Mouse (Mus musculus) WW6 (cell line): ENCODE measurements around the gene B3galt2.
"Not testable (repeated sequence)": the region's sequence is repeated elsewhere in the genome, so short reads cannot be mapped to it uniquely, and the experiment has no call there.

Experiments
- DNase-seq: peaks from one replicate; pipeline ENCODE4 v3.0.0-alpha.2; 2013; ENCODE audit warnings: low read depth, low spot score

Gene B3galt2

GRCm38 (mm10) chr1:143640650-143641407 is at the start of gene B3galt2:
Gene B3galt2, plus strand, starts transcription at chr1:143640664.
- no peak for DNase-seq

GRCm38 (mm10) chr1:143596864-143597263 is 43.6 kb upstream of the B3galt2 start:
- DNase-seq, result no peak

GRCm38 (mm10) chr1:143608911-143609310 is 31.6 kb upstream of the B3galt2 start:
- no peak for DNase-seq

- no peak for DNase-seq
Measured at GRCm38 (mm10) chr1:143612901-143613300, 27.6 kb upstream of the B3galt2 start.

- no peak for DNase-seq
Measured at GRCm38 (mm10) chr1:143619760-143620159, 20.7 kb upstream of the B3galt2 start.

GRCm38 (mm10) chr1:143621930-143622329 is 18.5 kb upstream of the B3galt2 start:
- no peak for DNase-seq

GRCm38 (mm10) chr1:143622634-143623033 is 17.8 kb upstream of the B3galt2 start:
- DNase-seq, result no peak

- DNase-seq, result no peak
Measured at GRCm38 (mm10) chr1:143631337-143631736, 9.1 kb upstream of the B3galt2 start.

GRCm38 (mm10) chr1:143632361-143632760 is 8.1 kb upstream of the B3galt2 start:
- DNase-seq, result no peak

- no peak for DNase-seq
Measured at GRCm38 (mm10) chr1:143632854-143633587, 7.4 kb upstream of the B3galt2 start.

- DNase-seq, result peak; percentile 24
Measured at GRCm38 (mm10) chr1:143644221-143644620, 3.8 kb downstream of the B3galt2 start.

- no peak for DNase-seq
Measured at GRCm38 (mm10) chr1:143645386-143645785, 4.9 kb downstream of the B3galt2 start.

GRCm38 (mm10) chr1:143646219-143646618 is 5.8 kb downstream of the B3galt2 start:
- no peak for DNase-seq

- DNase-seq, result no peak
Measured at GRCm38 (mm10) chr1:143650317-143650716, 9.9 kb downstream of the B3galt2 start.

GRCm38 (mm10) chr1:143653646-143654045 is 13.2 kb downstream of the B3galt2 start:
- no peak for DNase-seq

- no peak for DNase-seq
Measured at GRCm38 (mm10) chr1:143663197-143663596, 22.7 kb downstream of the B3galt2 start.

- not testable (repeated sequence) for DNase-seq
Measured at GRCm38 (mm10) chr1:143664786-143665185, 24.3 kb downstream of the B3galt2 start.

GRCm38 (mm10) chr1:143675734-143676361 is 35.4 kb downstream of the B3galt2 start:
- DNase-seq, result no peak

- no peak for DNase-seq
Measured at GRCm38 (mm10) chr1:143681108-143681507, 40.6 kb downstream of the B3galt2 start.

GRCm38 (mm10) chr1:143684849-143685248 is 44.4 kb downstream of the B3galt2 start:
- DNase-seq, result no peak

- no peak for DNase-seq
Measured at GRCm38 (mm10) chr1:143701736-143702135, 61.3 kb downstream of the B3galt2 start.

GRCm38 (mm10) chr1:143702141-143702740 is 61.8 kb downstream of the B3galt2 start:
- DNase-seq, result no peak
